Mouse (Mus musculus) forebrain, embryonic 14.5 days (tissue): ENCODE data around the gene 1700025C18Rik. TPM values are rescaled to one million over a fixed set of nuclear protein-coding genes. Genes with fewer than 3 reads are reported as not detected.
A peak's percentile ranks its signal among the peaks of the same experiment; 100 is the strongest.

Experiments used
- ATAC-seq: fragments of 200-750 bp; cut with Nextera tagmentation; 2 replicates; pipeline ENCODE4 v1.8.0; 2017; ENCODE audit warnings: mild to moderate bottlenecking, moderate library complexity
- DNase-seq: peaks from one replicate; pipeline ENCODE4 v3.0.0-alpha.2; 2015; ENCODE audit warnings: low spot score
- H3K27ac ChIP-seq: fragments of 300-500 bp; sonication (generic); 2 replicates; pipeline ENCODE4 v1.5.1; 2014; ENCODE audit warnings: low read depth, mild to moderate bottlenecking, control low read depth, low read length, moderate library complexity
- H3K27me3 ChIP-seq: fragments of 300-500 bp; sonication (generic); replicated peaks from 2 replicates; pipeline ENCODE4 v1.6.1; 2014; ENCODE audit warnings: low read length, control low read depth, mixed read lengths; ENCODE audit not compliant: control insufficient read depth, insufficient read depth
- H3K36me3 ChIP-seq: fragments of 300-500 bp; sonication (generic); 2 replicates; pipeline ENCODE4 v1.6.1; 2014; ENCODE audit warnings: low read length, control low read depth; ENCODE audit not compliant: control insufficient read depth, insufficient read depth
- H3K4me1 ChIP-seq: fragments of 300-500 bp; sonication (generic); 2 replicates; pipeline ENCODE4 v1.6.1; 2014; ENCODE audit warnings: antibody characterized with exemption, low read length, control low read depth; ENCODE audit not compliant: control insufficient read depth, insufficient read depth
- H3K4me2 ChIP-seq: fragments of 300-500 bp; sonication (generic); 2 replicates; pipeline ENCODE4 v1.6.1; 2014; ENCODE audit warnings: mild to moderate bottlenecking, control low read depth, low read length
- H3K4me3 ChIP-seq: fragments of 300-500 bp; sonication (generic); 2 replicates; pipeline ENCODE4 v1.5.1; 2014; ENCODE audit warnings: low read depth, low read length, control low read depth
- H3K9ac ChIP-seq: fragments of 300-500 bp; sonication (generic); 2 replicates; pipeline ENCODE4 v1.6.1; 2014; ENCODE audit warnings: mild to moderate bottlenecking, low read length, control low read depth, moderate library complexity
- H3K9me3 ChIP-seq: fragments of 300-500 bp; sonication (generic); replicated peaks from 2 replicates; pipeline ENCODE4 v1.6.1; 2016; ENCODE audit warnings: low read length, control low read depth, mixed read lengths; ENCODE audit not compliant: control insufficient read depth
- WGBS: fragments of 180-500 bp; shearing (Covaris S2); extraction: QIAGEN DNeasy Blood & Tissue Kit; methylation state at CpG from one replicate; pipeline ENCODE4 v1.1.7; 2014; 5-methylcytosine and 5-hydroxymethylcytosine counted together
- polyA plus RNA-seq: library from polyadenylated mRNA; unstranded; fragments of >200 nt; fragmentation: Nextera tagmentation; extraction: Ambion mirVana; gene quantifications from 2 replicates; pipeline ENCODE4 v1.2.1, GENCODE M21; 2014

The 1700025C18Rik gene
- polyA plus RNA-seq, result not detected in 2 replicates

- H3K27ac ChIP-seq, result no peak within 1 kb of the TSS
- no peaks in the 10 kb centered on the region for H3K27me3 ChIP-seq
- H3K36me3 ChIP-seq, result no peaks in the 10 kb centered on the region
- no peak within 1 kb of the TSS for H3K9ac ChIP-seq
- no peak within 1 kb of the TSS for H3K4me3 ChIP-seq
- DNase-seq (no peak), ATAC-seq (no peak)
- no peak within 1 kb of the TSS for H3K4me2 ChIP-seq
- no peaks in the 10 kb centered on the region for H3K9me3 ChIP-seq
- WGBS, result 84% methylated on average over 2 of the region's 2 CpGs
- H3K4me1 ChIP-seq, result peaks cover 3% of the 10 kb centered on the region
Observed at GRCm38 (mm10) chr2:165090650-165091049, at the start of gene 1700025C18Rik. 1700025C18Rik (minus strand) TSS chr2:165090750.

- Histone ChIP-seq H3K4me1 (peaks cover 34% of the 10 kb centered on the region), H3K36me3 (no peaks in the 10 kb centered on the region), H3K4me3 (no peak overlapping the region), H3K27ac (peak overlapping the region; percentile 93), H3K9me3 (no peaks in the 10 kb centered on the region), H3K4me2 (0 out of 2 replicates have a peak overlapping the region, but pooled peaks have one; percentile 9), H3K27me3 (no peaks in the 10 kb centered on the region), H3K9ac (peak overlapping the region; percentile 54)
- peak; percentile 91 for DNase-seq
- WGBS, result 2% methylated on average over 16 of the region's 16 CpGs
- peak; percentile 75 for ATAC-seq
Observed at GRCm38 (mm10) chr2:165136049-165136448, 45.5 kb upstream of the 1700025C18Rik start.

- peak overlapping the region; percentile 46 for H3K9ac ChIP-seq
- ATAC-seq (peak; percentile 55), DNase-seq (peak; percentile 86)
- H3K4me2 ChIP-seq, result peak overlapping the region; percentile 23; the same call in 1 of the 2 replicates
- under 1% methylated on average over 15 of the region's 15 CpGs for WGBS
- no peaks in the 10 kb centered on the region for H3K9me3 ChIP-seq
- peak overlapping the region; percentile 83 for H3K27ac ChIP-seq
- peaks cover 34% of the 10 kb centered on the region for H3K4me1 ChIP-seq
- no peaks in the 10 kb centered on the region for H3K27me3 ChIP-seq
- no peak overlapping the region for H3K4me3 ChIP-seq
- H3K36me3 ChIP-seq, result no peaks in the 10 kb centered on the region
Observed at GRCm38 (mm10) chr2:165133566-165133965, 43.0 kb upstream of the 1700025C18Rik start.

- ATAC-seq, result no peak
- Histone ChIP-seq H3K9me3 (no peaks in the 10 kb centered on the region), H3K36me3 (no peaks in the 10 kb centered on the region), H3K4me3 (no peak overlapping the region), H3K4me2 (no peak overlapping the region), H3K27me3 (no peaks in the 10 kb centered on the region), H3K4me1 (peaks cover 32% of the 10 kb centered on the region), H3K27ac (no peak overlapping the region), H3K9ac (no peak overlapping the region)
- no peak for DNase-seq
- 29% methylated on average over 12 of the region's 12 CpGs for WGBS
Observed at GRCm38 (mm10) chr2:165131428-165131827, 40.9 kb upstream of the 1700025C18Rik start.

- Histone ChIP-seq H3K4me1 (peaks cover 24% of the 10 kb centered on the region), H3K4me3 (no peak overlapping the region), H3K9ac (no peak overlapping the region), H3K36me3 (no peaks in the 10 kb centered on the region), H3K27me3 (no peaks in the 10 kb centered on the region), H3K9me3 (no peaks in the 10 kb centered on the region), H3K27ac (no peak overlapping the region), H3K4me2 (no peak overlapping the region)
- 20% methylated on average over 4 of the region's 4 CpGs for WGBS
- ATAC-seq (no peak), DNase-seq (peak; percentile 48)
Observed at GRCm38 (mm10) chr2:165129189-165129588, 38.6 kb upstream of the 1700025C18Rik start.

GRCm38 (mm10) chr2:165126896-165127562, 36.5 kb upstream of the 1700025C18Rik start:
- H3K27me3 ChIP-seq, result no peaks in the 10 kb centered on the region
- no peak overlapping the region for H3K4me3 ChIP-seq
- no peak for DNase-seq
- H3K4me1 ChIP-seq, result peaks cover 8% of the 10 kb centered on the region; the same call in 1 of the 2 replicates
- H3K9ac ChIP-seq, result 0 out of 2 replicates have a peak overlapping the region, but pooled peaks have one; percentile 25
- H3K27ac ChIP-seq, result peak overlapping the region; percentile 52; the same call in 1 of the 2 replicates
- no peaks in the 10 kb centered on the region for H3K36me3 ChIP-seq
- WGBS, result 14% methylated on average over 10 of the region's 10 CpGs
- no peaks in the 10 kb centered on the region for H3K9me3 ChIP-seq
- H3K4me2 ChIP-seq, result no peak overlapping the region
- ATAC-seq, result peak; percentile 59

- DNase-seq (peak; percentile 83), ATAC-seq (peak; percentile 58)
- H3K4me2 ChIP-seq, result no peak overlapping the region
- H3K9me3 ChIP-seq, result no peaks in the 10 kb centered on the region
- no peaks in the 10 kb centered on the region for H3K36me3 ChIP-seq
- no peak overlapping the region for H3K27ac ChIP-seq
- no peaks in the 10 kb centered on the region for H3K27me3 ChIP-seq
- H3K9ac ChIP-seq, result no peak overlapping the region
- 27% methylated on average over 10 of the region's 10 CpGs for WGBS
- H3K4me1 ChIP-seq, result peaks cover 17% of the 10 kb centered on the region
- H3K4me3 ChIP-seq, result no peak overlapping the region
Observed at GRCm38 (mm10) chr2:165121206-165121840, 30.8 kb upstream of the 1700025C18Rik start.

GRCm38 (mm10) chr2:165120765-165121164, 30.2 kb upstream of the 1700025C18Rik start:
- Histone ChIP-seq H3K27me3 (no peaks in the 10 kb centered on the region; the same call in 1 of the 2 replicates), H3K9me3 (no peaks in the 10 kb centered on the region), H3K27ac (no peak overlapping the region), H3K36me3 (no peaks in the 10 kb centered on the region), H3K4me2 (no peak overlapping the region), H3K4me3 (no peak overlapping the region), H3K9ac (no peak overlapping the region), H3K4me1 (peaks cover 17% of the 10 kb centered on the region)
- peak; percentile 55 for DNase-seq
- 78% methylated on average over 9 of the region's 9 CpGs for WGBS
- ATAC-seq, result peak; percentile 60

- ATAC-seq, result 0 out of 2 replicates have a peak, but pooled peaks have one; percentile 19
- H3K27me3 ChIP-seq, result peaks cover 31% of the 10 kb centered on the region
- 30% methylated on average over 11 of the region's 11 CpGs for whole genome bisulfite sequencing
Observed at GRCm38 (mm10) chr2:165113733-165114132, 23.2 kb upstream of the 1700025C18Rik start.

More at GRCm38 (mm10) chr2:165113733-165114132, 23.2 kb upstream of the 1700025C18Rik start:
- no peaks in the 10 kb centered on the region for H3K9me3 ChIP-seq
- DNase-seq, result peak; percentile 54
- 0 out of 2 replicates have a peak, but pooled peaks cover 4% of the 10 kb centered on the region for H3K4me1 ChIP-seq
- H3K4me2 ChIP-seq, result no peak overlapping the region
- H3K27ac ChIP-seq, result no peak overlapping the region
- no peak overlapping the region for H3K4me3 ChIP-seq
- no peaks in the 10 kb centered on the region for H3K36me3 ChIP-seq
- H3K9ac ChIP-seq, result no peak overlapping the region
